Mouse (Mus musculus) inflammation-experienced regulatory T-cells, adult 6 months (primary cell): Measurements from ENCODE around the gene Gm20538. TPM values are rescaled to one million over a fixed set of nuclear protein-coding genes. Genes with fewer than 3 reads are reported as not detected.

Experiments used
- polyA plus RNA-seq, 3 experiments: library from polyadenylated mRNA; unstranded; fragments of 100-300 nt; shearing (Covaris generic); gene quantifications; one replicate each; pipeline ENCODE4 v1.2.1; 2017

Gm20538 gene
- polyA plus RNA-seq, 3 experiments from 2014 or later: not detected

Other genes starting within 250 kb of the Gm20538 start
- gene Scd4, start 219.7 kb downstream of the Gm20538 start, polyA plus RNA-seq: under 1 TPM; 0.29 to 0.81 (median 0.55) TPM
- 1 to 10 TPM in 2 of 3 experiments, not detected in 1; 1.2 to 1.4 TPM for gene Scd1, start 145.0 kb downstream of the Gm20538 start, polyA plus RNA-seq
- gene Wnt8b, start 59.4 kb downstream of the Gm20538 start, polyA plus RNA-seq: not detected
- 1 to 10 TPM in 2 of 3 experiments, under 1 TPM in 1; 0.65 to 5.5 (median 1.9) TPM for gene Sec31b, start 7.0 kb downstream of the Gm20538 start, polyA plus RNA-seq
- 100 to 1,000 TPM; 232 to 355 (median 274) TPM for gene Ndufb8, start 2.6 kb upstream of the Gm20538 start, polyA plus RNA-seq
- 10 to 100 TPM; 22.7 to 27.5 (median 26.2) TPM for gene Hif1an, start 10.0 kb upstream of the Gm20538 start, polyA plus RNA-seq
- gene Pax2, start 203.2 kb upstream of the Gm20538 start, polyA plus RNA-seq: not detected